Mouse (Mus musculus): ENCODE measurements around the gene Slc7a10. TPM values are rescaled to one million over a fixed set of nuclear protein-coding genes. Genes with fewer than 3 reads are reported as not detected.
A peak's percentile ranks its signal among the peaks of the same experiment; 100 is the strongest.

Gene Slc7a10
- 0.60 and 1.9 TPM in 2 replicates for polyA plus RNA-seq (2014; fragmentation: Nextera tagmentation; extraction: Ambion mirVana)

DNA sequence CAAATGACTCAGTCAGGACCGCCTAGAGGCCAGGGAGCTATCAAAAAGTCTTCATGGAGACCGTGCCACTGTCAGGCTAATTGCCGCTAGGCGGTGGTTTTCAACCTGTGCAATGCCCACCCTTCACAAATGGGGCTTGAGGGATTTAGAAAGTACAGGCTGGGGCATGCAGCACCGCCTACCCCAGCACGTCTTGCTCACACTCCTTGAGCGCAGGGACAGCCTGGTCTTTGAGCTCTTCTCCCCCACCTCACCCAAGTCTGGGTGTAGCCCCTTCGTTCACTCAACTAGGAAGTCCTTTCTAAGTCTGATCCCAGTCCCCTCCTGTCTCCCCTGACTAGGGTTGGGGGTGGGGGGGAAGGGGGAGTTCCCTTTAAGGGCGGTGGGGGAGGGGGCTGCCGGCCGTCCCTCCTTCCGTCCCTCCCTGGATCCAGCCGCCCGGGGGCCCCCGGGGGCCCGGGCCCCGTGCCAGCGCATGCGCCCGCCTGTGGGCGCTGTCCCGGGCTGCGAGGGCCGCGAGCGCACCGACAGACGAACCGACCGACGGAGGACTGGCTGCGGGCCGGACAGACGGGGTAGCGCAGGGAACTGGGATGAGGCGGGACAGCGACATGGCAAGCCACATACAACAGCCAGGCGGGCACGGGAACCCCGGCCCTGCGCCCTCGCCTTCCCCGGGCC is at the start of gene Slc7a10:
Gene Slc7a10 (plus strand): TSS at position 497 of the 681 bp plus-strand sequence.
- ATAC-seq (replicated peaks; ENCODE audit: low FRiP score) (no peak), DNase-seq (ENCODE audit: low spot score) (no peak)
- no peak within 1 kb of the TSS for H3K9ac ChIP-seq (ENCODE audit: low read depth, low read length)
- peaks cover 52% of the 10 kb centered on the region for H3K27me3 ChIP-seq (replicated peaks; ENCODE audit: control insufficient read depth, insufficient read depth, low read length)
- H3K9me3 ChIP-seq (ENCODE audit: control insufficient read depth, low read length): peaks cover 6% of the 10 kb centered on the region; the same call in 1 of the 2 replicates
- H3K4me3 ChIP-seq (ENCODE audit: low read depth, low read length): peak within 1 kb of the TSS; percentile 37
- peak within 1 kb of the TSS; percentile 61 for H3K4me2 ChIP-seq
- no peaks in the 10 kb centered on the region for H3K4me1 ChIP-seq (replicated peaks; ENCODE audit: control insufficient read depth, insufficient read depth, low read length)
- WGBS: 4% methylated on average over 40 of the region's 43 CpGs
- H3K27ac ChIP-seq (ENCODE audit: low read depth, low read length): no peak within 1 kb of the TSS
- no peaks in the 10 kb centered on the region for H3K36me3 ChIP-seq (ENCODE audit: control insufficient read depth, insufficient read depth, low read length)

DNA sequence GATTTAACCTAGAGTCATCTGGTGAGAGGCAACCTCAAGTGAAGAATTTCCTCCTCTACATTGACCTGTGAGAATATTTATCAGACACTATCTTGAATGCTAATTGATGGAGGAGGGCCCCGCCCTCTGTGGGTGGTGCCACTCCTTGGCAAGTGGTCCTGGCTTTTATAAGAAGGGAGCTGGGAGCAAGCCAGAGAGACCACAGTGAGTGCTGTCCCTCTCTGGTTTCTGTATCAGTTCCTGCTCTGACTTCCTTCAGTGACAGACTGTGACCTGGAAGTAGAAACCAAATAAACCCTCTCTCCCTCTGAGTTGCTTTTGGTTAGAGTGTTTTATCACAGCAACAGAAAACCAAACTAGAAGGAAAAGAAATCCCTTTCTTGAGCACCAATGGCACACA is 48.7 kb upstream of the Slc7a10 start:
- H3K27ac ChIP-seq (ENCODE audit: low read depth, low read length): no peak overlapping the region
- no peak overlapping the region for H3K9ac ChIP-seq (ENCODE audit: low read depth, low read length)
- no peak overlapping the region for H3K4me3 ChIP-seq (ENCODE audit: low read depth, low read length)
- no peaks in the 10 kb centered on the region for H3K36me3 ChIP-seq (ENCODE audit: control insufficient read depth, insufficient read depth, low read length)
- no peak overlapping the region for H3K4me2 ChIP-seq
- no peaks in the 10 kb centered on the region for H3K9me3 ChIP-seq (ENCODE audit: control insufficient read depth, low read length)
- no peaks in the 10 kb centered on the region for H3K27me3 ChIP-seq (replicated peaks; ENCODE audit: control insufficient read depth, insufficient read depth, low read length)
- ATAC-seq (replicated peaks; ENCODE audit: low FRiP score): no peak
- DNase-seq (ENCODE audit: low spot score): no peak
- WGBS: 76% methylated on average over 1 of the region's 1 CpGs
- H3K4me1 ChIP-seq (replicated peaks; ENCODE audit: control insufficient read depth, insufficient read depth, low read length): no peaks in the 10 kb centered on the region; the same call in 1 of the 2 replicates

- WGBS: 62% methylated on average over 4 of the region's 4 CpGs
Observed at GRCm38 (mm10) chr7:35138481-35138880, 47.7 kb upstream of the Slc7a10 start.

GRCm38 (mm10) chr7:35139880-35140279 is 46.3 kb upstream of the Slc7a10 start:
- no peak overlapping the region for H3K27ac ChIP-seq (ENCODE audit: low read depth, low read length)
- WGBS: 61% methylated on average over 5 of the region's 5 CpGs
- H3K9ac ChIP-seq (ENCODE audit: low read depth, low read length): no peak overlapping the region
- H3K36me3 ChIP-seq (ENCODE audit: control insufficient read depth, insufficient read depth, low read length): no peaks in the 10 kb centered on the region
- H3K4me3 ChIP-seq (ENCODE audit: low read depth, low read length): no peak overlapping the region
- H3K27me3 ChIP-seq (replicated peaks; ENCODE audit: control insufficient read depth, insufficient read depth, low read length): no peaks in the 10 kb centered on the region
- no peaks in the 10 kb centered on the region for H3K9me3 ChIP-seq (ENCODE audit: control insufficient read depth, low read length)
- ATAC-seq (replicated peaks; ENCODE audit: low FRiP score) (no peak), DNase-seq (ENCODE audit: low spot score) (no peak)
- H3K4me2 ChIP-seq: no peak overlapping the region
- H3K4me1 ChIP-seq (replicated peaks; ENCODE audit: control insufficient read depth, insufficient read depth, low read length): peaks cover 6% of the 10 kb centered on the region

More at GRCm38 (mm10) chr7:35138481-35138880, 47.7 kb upstream of the Slc7a10 start:
- Histone ChIP-seq H3K27me3 (replicated peaks; ENCODE audit: control insufficient read depth, insufficient read depth, low read length) (no peaks in the 10 kb centered on the region), H3K4me2 (no peak overlapping the region), H3K27ac (ENCODE audit: low read depth, low read length) (no peak overlapping the region), H3K36me3 (ENCODE audit: control insufficient read depth, insufficient read depth, low read length) (no peaks in the 10 kb centered on the region), H3K4me3 (ENCODE audit: low read depth, low read length) (no peak overlapping the region), H3K4me1 (replicated peaks; ENCODE audit: control insufficient read depth, insufficient read depth, low read length) (peaks cover 2% of the 10 kb centered on the region; the same call in 1 of the 2 replicates), H3K9me3 (ENCODE audit: control insufficient read depth, low read length) (no peaks in the 10 kb centered on the region), H3K9ac (ENCODE audit: low read depth, low read length) (no peak overlapping the region)
- ATAC-seq (replicated peaks; ENCODE audit: low FRiP score): no peak
- no peak for DNase-seq (ENCODE audit: low spot score)

GRCm38 (mm10) chr7:35141519-35141918 is 44.7 kb upstream of the Slc7a10 start:
- Histone ChIP-seq H3K9me3 (ENCODE audit: control insufficient read depth, low read length) (no peaks in the 10 kb centered on the region), H3K4me1 (replicated peaks; ENCODE audit: control insufficient read depth, insufficient read depth, low read length) (peaks cover 6% of the 10 kb centered on the region), H3K36me3 (ENCODE audit: control insufficient read depth, insufficient read depth, low read length) (no peaks in the 10 kb centered on the region), H3K4me2 (no peak overlapping the region), H3K9ac (ENCODE audit: low read depth, low read length) (no peak overlapping the region), H3K27me3 (replicated peaks; ENCODE audit: control insufficient read depth, insufficient read depth, low read length) (no peaks in the 10 kb centered on the region), H3K4me3 (ENCODE audit: low read depth, low read length) (no peak overlapping the region), H3K27ac (ENCODE audit: low read depth, low read length) (no peak overlapping the region)
- DNase-seq (ENCODE audit: low spot score): no peak
- WGBS: 68% methylated on average over 5 of the region's 5 CpGs
- no peak for ATAC-seq (replicated peaks; ENCODE audit: low FRiP score)

DNA sequence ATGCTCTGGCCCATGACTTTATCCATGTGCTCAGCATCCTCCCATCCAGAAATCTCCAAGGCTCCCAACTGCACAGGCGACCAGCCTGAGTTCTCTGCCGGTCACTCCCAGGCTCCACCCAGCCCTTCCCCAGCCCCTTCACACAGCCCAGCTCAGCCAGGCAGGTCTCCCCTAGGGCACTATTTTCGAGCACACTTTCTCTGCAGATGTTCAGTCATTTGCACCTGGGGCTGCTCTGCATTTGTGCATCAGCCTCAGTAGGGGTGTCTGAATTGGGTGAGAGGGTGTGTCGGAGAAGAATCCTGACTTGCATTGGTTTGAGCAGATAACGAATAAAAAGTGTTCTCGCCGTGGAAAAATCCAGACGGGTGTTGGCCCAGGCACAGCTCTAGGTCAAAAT is 43.7 kb upstream of the Slc7a10 start:
- Histone ChIP-seq H3K4me3 (ENCODE audit: low read depth, low read length) (no peak overlapping the region), H3K27me3 (replicated peaks; ENCODE audit: control insufficient read depth, insufficient read depth, low read length) (no peaks in the 10 kb centered on the region), H3K9me3 (ENCODE audit: control insufficient read depth, low read length) (no peaks in the 10 kb centered on the region), H3K4me2 (no peak overlapping the region), H3K27ac (ENCODE audit: low read depth, low read length) (no peak overlapping the region), H3K9ac (ENCODE audit: low read depth, low read length) (no peak overlapping the region), H3K36me3 (ENCODE audit: control insufficient read depth, insufficient read depth, low read length) (no peaks in the 10 kb centered on the region), H3K4me1 (replicated peaks; ENCODE audit: control insufficient read depth, insufficient read depth, low read length) (peaks cover 6% of the 10 kb centered on the region)
- ATAC-seq (replicated peaks; ENCODE audit: low FRiP score): no peak
- no peak for DNase-seq (ENCODE audit: low spot score)
- 72% methylated on average over 8 of the region's 8 CpGs for WGBS

GRCm38 (mm10) chr7:35143864-35144618 is 42.1 kb upstream of the Slc7a10 start:
- ATAC-seq (replicated peaks; ENCODE audit: low FRiP score) (peak; percentile 84), DNase-seq (ENCODE audit: low spot score) (no peak)
- no peak overlapping the region for H3K9ac ChIP-seq (ENCODE audit: low read depth, low read length)
- no peaks in the 10 kb centered on the region for H3K27me3 ChIP-seq (replicated peaks; ENCODE audit: control insufficient read depth, insufficient read depth, low read length)
- no peak overlapping the region for H3K4me2 ChIP-seq
- no peaks in the 10 kb centered on the region for H3K36me3 ChIP-seq (ENCODE audit: control insufficient read depth, insufficient read depth, low read length)
- peak overlapping the region; percentile 41; the same call in 1 of the 2 replicates for H3K27ac ChIP-seq (ENCODE audit: low read depth, low read length)
- H3K9me3 ChIP-seq (ENCODE audit: control insufficient read depth, low read length): no peaks in the 10 kb centered on the region
- 53% methylated on average over 6 of the region's 6 CpGs for WGBS
- H3K4me3 ChIP-seq (ENCODE audit: low read depth, low read length): no peak overlapping the region
- H3K4me1 ChIP-seq (replicated peaks; ENCODE audit: control insufficient read depth, insufficient read depth, low read length): peaks cover 6% of the 10 kb centered on the region

- Histone ChIP-seq H3K4me3 (ENCODE audit: low read depth, low read length) (no peak overlapping the region), H3K9me3 (ENCODE audit: control insufficient read depth, low read length) (no peaks in the 10 kb centered on the region), H3K4me1 (replicated peaks; ENCODE audit: control insufficient read depth, insufficient read depth, low read length) (peaks cover 6% of the 10 kb centered on the region), H3K4me2 (no peak overlapping the region), H3K27ac (ENCODE audit: low read depth, low read length) (peak overlapping the region; percentile 15; the same call in 1 of the 2 replicates), H3K9ac (ENCODE audit: low read depth, low read length) (no peak overlapping the region), H3K36me3 (ENCODE audit: control insufficient read depth, insufficient read depth, low read length) (no peaks in the 10 kb centered on the region), H3K27me3 (replicated peaks; ENCODE audit: control insufficient read depth, insufficient read depth, low read length) (no peaks in the 10 kb centered on the region)
- 59% methylated on average over 9 of the region's 9 CpGs for WGBS
- ATAC-seq (replicated peaks; ENCODE audit: low FRiP score) (no peak), DNase-seq (ENCODE audit: low spot score) (no peak)
Observed at GRCm38 (mm10) chr7:35145068-35145467, 41.1 kb upstream of the Slc7a10 start.
